Mouse (Mus musculus) midbrain, embryonic 11.5 days (tissue): ENCODE results near the gene Cd207. TPM values are rescaled to one million over a fixed set of nuclear protein-coding genes. Genes with fewer than 3 reads are reported as not detected.

Experiments used
- ATAC-seq: fragments of 200-750 bp; cut with Nextera tagmentation; 2 replicates; pipeline ENCODE4 v1.8.0; 2017; ENCODE audit warnings: moderate TSS enrichment, moderate library complexity; ENCODE audit not compliant: low FRiP score
- DNase-seq: peaks from one replicate; pipeline ENCODE4 v3.0.0; 2015; ENCODE audit warnings: low spot score; ENCODE audit errors: missing footprints
- H3K27ac ChIP-seq: fragments of 300-500 bp; sonication (generic); 2 replicates; pipeline ENCODE4 v1.5.1; 2014; ENCODE audit warnings: low read depth, low read length
- H3K27me3 ChIP-seq: fragments of 300-500 bp; sonication (generic); 2 replicates; pipeline ENCODE4 v1.6.1; 2014; ENCODE audit warnings: mild to moderate bottlenecking, low read length, moderate library complexity, mixed read lengths; ENCODE audit not compliant: control insufficient read depth, insufficient read depth
- H3K36me3 ChIP-seq: fragments of 300-500 bp; sonication (generic); 2 replicates; pipeline ENCODE4 v1.6.1; 2014; ENCODE audit warnings: mild to moderate bottlenecking, low read length, moderate library complexity, mixed read lengths; ENCODE audit not compliant: control insufficient read depth, insufficient read depth
- H3K4me1 ChIP-seq: fragments of 300-500 bp; sonication (generic); 2 replicates; pipeline ENCODE4 v1.6.1; 2014; ENCODE audit warnings: low read length; ENCODE audit not compliant: control insufficient read depth, insufficient read depth
- H3K4me2 ChIP-seq: fragments of 300-500 bp; sonication (generic); 2 replicates; pipeline ENCODE4 v1.6.1; 2014; ENCODE audit warnings: mild to moderate bottlenecking, moderate library complexity
- H3K4me3 ChIP-seq: fragments of 300-500 bp; sonication (generic); 2 replicates; pipeline ENCODE4 v1.5.1; 2014; ENCODE audit warnings: low read depth, low read length
- H3K9ac ChIP-seq: fragments of 300-500 bp; sonication (generic); 2 replicates; pipeline ENCODE4 v1.6.1; 2014; ENCODE audit warnings: low read length
- H3K9me3 ChIP-seq: fragments of 300-500 bp; sonication (generic); 2 replicates; pipeline ENCODE4 v1.6.1; 2016; ENCODE audit warnings: low read length; ENCODE audit not compliant: control insufficient read depth
- WGBS: fragments of 180-500 bp; shearing (Covaris S2); extraction: QIAGEN DNeasy Blood & Tissue Kit; methylation state at CpG from one replicate; pipeline ENCODE4 v1.1.7; 2014; 5-methylcytosine and 5-hydroxymethylcytosine counted together
- polyA plus RNA-seq: library from polyadenylated mRNA; unstranded; fragments of >200 nt; fragmentation: Nextera tagmentation; extraction: Ambion mirVana; gene quantifications from 2 replicates; pipeline ENCODE4 v1.2.1, GENCODE M21; 2014

Gene Cd207
- polyA plus RNA-seq, result not detected in 2 replicates

- no peaks in the 10 kb centered on the region for H3K9me3 ChIP-seq
- no peak for DNase-seq
- H3K4me2 ChIP-seq, result no peak within 1 kb of the TSS
- ATAC-seq, result no peak
- no peak within 1 kb of the TSS for H3K4me3 ChIP-seq
- H3K27ac ChIP-seq, result no peak within 1 kb of the TSS
- H3K27me3 ChIP-seq, result no peaks in the 10 kb centered on the region
- no peak within 1 kb of the TSS for H3K9ac ChIP-seq
- 77% methylated on average over 4 of the region's 4 CpGs for WGBS
- no peaks in the 10 kb centered on the region for H3K4me1 ChIP-seq
- no peaks in the 10 kb centered on the region for H3K36me3 ChIP-seq
Measured at GRCm38 (mm10) chr6:83677757-83678156, at the start of gene Cd207. Cd207 (minus strand) TSS chr6:83677857.

DNA sequence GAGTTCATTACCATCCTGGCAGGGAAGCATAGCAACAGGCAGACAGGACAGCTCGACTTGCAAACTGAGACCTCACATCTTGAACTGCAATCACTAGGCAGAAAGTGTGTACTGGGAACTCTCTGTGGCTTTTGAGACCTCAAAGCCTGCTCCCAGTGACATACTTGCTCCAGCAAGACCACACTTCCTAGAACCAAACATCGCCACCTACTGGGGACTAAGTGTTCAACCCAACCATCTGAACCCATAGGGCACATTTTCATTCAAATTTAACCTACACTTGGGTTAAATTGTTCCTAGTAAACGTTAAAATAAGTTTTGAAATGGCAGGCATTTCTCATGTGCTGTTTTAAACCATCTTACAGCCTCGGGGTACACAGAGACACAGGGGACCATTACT is 49.5 kb upstream of the Cd207 start:
- 45% methylated on average over 4 of the region's 4 CpGs for WGBS
- no peak overlapping the region for H3K9ac ChIP-seq
- DNase-seq (peak; percentile 72), ATAC-seq (no peak)
- peaks cover 7% of the 10 kb centered on the region for H3K27me3 ChIP-seq
- no peak overlapping the region for H3K27ac ChIP-seq
- H3K9me3 ChIP-seq, result no peaks in the 10 kb centered on the region
- no peak overlapping the region for H3K4me3 ChIP-seq
- H3K36me3 ChIP-seq, result no peaks in the 10 kb centered on the region
- H3K4me1 ChIP-seq, result no peaks in the 10 kb centered on the region
- H3K4me2 ChIP-seq, result no peak overlapping the region

GRCm38 (mm10) chr6:83722526-83722925 is 44.9 kb upstream of the Cd207 start:
- ATAC-seq, result no peak

DNA sequence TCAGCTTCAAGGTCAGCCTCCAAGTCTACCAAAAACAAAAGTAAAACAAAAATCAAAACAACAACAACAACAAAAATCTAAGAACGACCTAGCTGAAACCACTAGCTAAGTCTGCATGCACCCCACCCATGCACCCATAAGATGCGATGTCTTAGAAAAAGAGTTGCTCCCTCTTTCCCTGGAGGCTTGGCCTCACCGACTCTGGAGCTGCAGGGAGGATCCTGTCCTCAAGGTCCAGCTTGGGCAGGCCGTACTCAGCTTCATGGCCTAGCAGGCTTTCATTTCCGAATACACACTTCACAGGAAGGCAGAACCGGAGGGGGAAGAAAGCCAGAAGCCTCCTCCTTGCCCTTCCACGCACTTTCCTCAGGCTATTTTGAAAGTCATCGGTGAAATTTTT is 39.4 kb upstream of the Cd207 start:
- peaks cover 94% of the 10 kb centered on the region for H3K27me3 ChIP-seq
- DNase-seq, result peak; percentile 95
- WGBS, result 2% methylated on average over 8 of the region's 8 CpGs

More at GRCm38 (mm10) chr6:83722526-83722925, 44.9 kb upstream of the Cd207 start:
- no peaks in the 10 kb centered on the region for H3K9me3 ChIP-seq
- H3K36me3 ChIP-seq, result no peaks in the 10 kb centered on the region
- H3K4me2 ChIP-seq, result no peak overlapping the region
- no peak overlapping the region for H3K9ac ChIP-seq
- 29% methylated on average over 6 of the region's 6 CpGs for WGBS
- H3K4me1 ChIP-seq, result no peaks in the 10 kb centered on the region
- peaks cover 52% of the 10 kb centered on the region for H3K27me3 ChIP-seq
- no peak overlapping the region for H3K27ac ChIP-seq
- no peak overlapping the region for H3K4me3 ChIP-seq
- peak; percentile 83 for DNase-seq

DNA sequence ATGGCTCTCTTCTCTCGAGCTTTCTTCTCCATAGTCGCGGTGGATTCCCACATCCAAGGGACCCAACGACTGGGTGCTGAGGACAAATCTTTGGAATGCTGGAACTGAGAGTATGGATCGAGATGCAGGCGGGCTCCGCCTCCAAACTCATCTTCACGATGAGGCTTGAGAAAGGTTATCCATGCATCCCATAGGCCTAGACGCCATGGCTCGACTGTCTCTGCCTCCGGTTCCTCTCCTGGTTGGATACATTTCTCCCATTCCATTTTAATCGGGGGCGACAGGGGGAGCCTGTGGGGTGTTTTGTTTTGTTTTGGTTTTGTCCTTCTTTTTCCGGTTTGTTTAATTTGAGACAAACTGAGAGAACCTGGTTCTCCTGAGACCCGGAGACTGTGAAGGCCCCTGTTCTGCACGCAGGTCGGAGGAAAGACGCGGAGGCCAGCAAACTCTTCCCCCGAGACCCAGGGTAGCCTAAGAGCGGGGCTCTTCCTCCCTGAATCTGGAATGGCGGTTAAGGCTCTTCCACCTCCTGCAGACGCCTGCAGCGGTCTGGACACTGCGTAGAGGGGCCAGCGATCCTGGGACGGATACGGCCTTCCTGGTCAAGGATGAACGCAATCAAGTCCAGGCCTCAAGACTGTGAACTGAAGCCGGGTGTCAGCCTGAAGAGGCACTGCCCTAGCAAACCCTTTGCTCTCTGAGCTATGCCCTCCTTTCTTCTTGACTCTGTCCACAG is 38.0 kb upstream of the Cd207 start:
- Histone ChIP-seq H3K27ac (no peak overlapping the region), H3K4me2 (no peak overlapping the region), H3K4me3 (no peak overlapping the region), H3K9me3 (no peaks in the 10 kb centered on the region), H3K4me1 (peaks cover 15% of the 10 kb centered on the region), H3K9ac (no peak overlapping the region), H3K36me3 (no peaks in the 10 kb centered on the region), H3K27me3 (peaks cover 94% of the 10 kb centered on the region)
- ATAC-seq, result no peak
- peak; percentile 97 for DNase-seq
- WGBS, result under 1% methylated on average over 30 of the region's 30 CpGs

More for the DNA sequence above, 39.4 kb upstream of the Cd207 start:
- ATAC-seq, result no peak
- Histone ChIP-seq H3K4me2 (no peak overlapping the region), H3K9me3 (no peaks in the 10 kb centered on the region), H3K9ac (no peak overlapping the region), H3K36me3 (no peaks in the 10 kb centered on the region), H3K4me1 (peaks cover 2% of the 10 kb centered on the region), H3K27ac (no peak overlapping the region), H3K4me3 (no peak overlapping the region)

- H3K4me3 ChIP-seq, result no peak overlapping the region
- H3K27me3 ChIP-seq, result peaks cover 94% of the 10 kb centered on the region
- no peak overlapping the region for H3K9ac ChIP-seq
- WGBS, result under 1% methylated on average over 34 of the region's 34 CpGs
- peak; percentile 96 for DNase-seq
- no peak overlapping the region for H3K4me2 ChIP-seq
- peaks cover 18% of the 10 kb centered on the region for H3K4me1 ChIP-seq
- no peak for ATAC-seq
- no peaks in the 10 kb centered on the region for H3K9me3 ChIP-seq
- no peak overlapping the region for H3K27ac ChIP-seq
- no peaks in the 10 kb centered on the region for H3K36me3 ChIP-seq
Measured at GRCm38 (mm10) chr6:83714221-83715123, 36.8 kb upstream of the Cd207 start.

GRCm38 (mm10) chr6:83713271-83714136 is 35.8 kb upstream of the Cd207 start:
- Histone ChIP-seq H3K4me1 (peaks cover 18% of the 10 kb centered on the region), H3K27me3 (peaks cover 95% of the 10 kb centered on the region), H3K27ac (no peak overlapping the region), H3K9me3 (no peaks in the 10 kb centered on the region), H3K36me3 (no peaks in the 10 kb centered on the region), H3K4me3 (no peak overlapping the region), H3K9ac (no peak overlapping the region), H3K4me2 (no peak overlapping the region)
- 3% methylated on average over 12 of the region's 12 CpGs for WGBS
- DNase-seq, result peak; percentile 91
- ATAC-seq, result no peak

DNA sequence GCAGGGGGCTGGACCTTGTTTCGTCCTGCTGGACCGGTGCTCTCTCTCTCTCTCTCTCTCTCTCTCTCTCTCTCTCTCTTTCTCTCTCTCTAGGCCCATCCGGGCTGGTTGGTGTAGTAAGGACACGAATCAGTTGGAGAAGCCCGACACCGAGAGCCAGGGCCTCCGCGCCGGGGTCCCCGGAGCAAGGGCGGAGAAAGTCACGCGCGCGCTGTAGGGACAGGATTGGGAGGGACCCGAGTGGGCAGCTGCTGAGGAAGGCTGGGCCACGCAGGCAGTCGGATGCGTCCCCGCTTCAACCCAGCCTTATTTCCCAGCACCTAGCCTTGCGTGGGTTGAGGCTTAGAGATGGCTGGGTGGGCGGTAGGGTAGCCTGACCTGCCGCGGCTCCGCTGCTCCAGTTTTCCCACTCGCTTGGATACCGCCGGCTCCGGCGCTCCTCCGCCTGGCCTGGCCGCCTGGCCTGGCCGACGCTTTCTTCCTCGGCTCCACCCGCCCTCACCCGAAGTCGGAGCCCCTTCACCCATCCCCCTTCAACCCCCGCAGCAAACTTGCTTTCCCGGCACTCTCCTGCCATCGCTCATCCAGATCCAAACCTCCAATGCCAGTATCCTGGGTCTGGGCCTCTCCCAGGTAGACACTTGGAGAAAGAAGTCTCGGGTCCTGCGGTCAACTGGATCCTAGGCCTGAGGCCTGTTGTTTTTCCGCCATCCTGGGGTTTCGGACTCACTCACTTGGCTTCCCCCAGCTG is 34.2 kb upstream of the Cd207 start:
- DNase-seq (peak; percentile 96), ATAC-seq (peak; percentile 9; the same call in 1 of the 2 replicates)
- Histone ChIP-seq H3K36me3 (no peaks in the 10 kb centered on the region), H3K27ac (no peak overlapping the region), H3K4me2 (peak overlapping the region; percentile 82), H3K27me3 (peaks cover 95% of the 10 kb centered on the region), H3K4me1 (peaks cover 18% of the 10 kb centered on the region), H3K9ac (peak overlapping the region; percentile 24; the same call in 1 of the 2 replicates), H3K9me3 (no peaks in the 10 kb centered on the region), H3K4me3 (peak overlapping the region; percentile 43)
- WGBS, result under 1% methylated on average over 42 of the region's 45 CpGs
